Mouse (Mus musculus) midbrain, embryonic 11.5 days (tissue): ENCODE results near the gene Ccdc43. TPM values are rescaled to one million over a fixed set of nuclear protein-coding genes. Genes with fewer than 3 reads are reported as not detected.

Source experiments
- ATAC-seq: fragments of 200-750 bp; cut with Nextera tagmentation; 2 replicates; pipeline ENCODE4 v1.8.0; 2017; ENCODE audit warnings: moderate TSS enrichment, moderate library complexity; ENCODE audit not compliant: low FRiP score
- DNase-seq: peaks from one replicate; pipeline ENCODE4 v3.0.0; 2015; ENCODE audit warnings: low spot score; ENCODE audit errors: missing footprints
- H3K27ac ChIP-seq: fragments of 300-500 bp; sonication (generic); 2 replicates; pipeline ENCODE4 v1.5.1; 2014; ENCODE audit warnings: low read depth, low read length
- H3K27me3 ChIP-seq: fragments of 300-500 bp; sonication (generic); 2 replicates; pipeline ENCODE4 v1.6.1; 2014; ENCODE audit warnings: mild to moderate bottlenecking, low read length, moderate library complexity, mixed read lengths; ENCODE audit not compliant: control insufficient read depth, insufficient read depth
- H3K36me3 ChIP-seq: fragments of 300-500 bp; sonication (generic); 2 replicates; pipeline ENCODE4 v1.6.1; 2014; ENCODE audit warnings: mild to moderate bottlenecking, low read length, moderate library complexity, mixed read lengths; ENCODE audit not compliant: control insufficient read depth, insufficient read depth
- H3K4me1 ChIP-seq: fragments of 300-500 bp; sonication (generic); 2 replicates; pipeline ENCODE4 v1.6.1; 2014; ENCODE audit warnings: low read length; ENCODE audit not compliant: control insufficient read depth, insufficient read depth
- H3K4me2 ChIP-seq: fragments of 300-500 bp; sonication (generic); 2 replicates; pipeline ENCODE4 v1.6.1; 2014; ENCODE audit warnings: mild to moderate bottlenecking, moderate library complexity
- H3K4me3 ChIP-seq: fragments of 300-500 bp; sonication (generic); 2 replicates; pipeline ENCODE4 v1.5.1; 2014; ENCODE audit warnings: low read depth, low read length
- H3K9ac ChIP-seq: fragments of 300-500 bp; sonication (generic); 2 replicates; pipeline ENCODE4 v1.6.1; 2014; ENCODE audit warnings: low read length
- H3K9me3 ChIP-seq: fragments of 300-500 bp; sonication (generic); 2 replicates; pipeline ENCODE4 v1.6.1; 2016; ENCODE audit warnings: low read length; ENCODE audit not compliant: control insufficient read depth
- WGBS: fragments of 180-500 bp; shearing (Covaris S2); extraction: QIAGEN DNeasy Blood & Tissue Kit; methylation state at CpG from one replicate; pipeline ENCODE4 v1.1.7; 2014; 5-methylcytosine and 5-hydroxymethylcytosine counted together
- polyA plus RNA-seq: library from polyadenylated mRNA; unstranded; fragments of >200 nt; fragmentation: Nextera tagmentation; extraction: Ambion mirVana; gene quantifications from 2 replicates; pipeline ENCODE4 v1.2.1, GENCODE M21; 2014

Ccdc43 gene
- 62.1 and 67.1 TPM in 2 replicates for polyA plus RNA-seq

GRCm38 (mm10) chr11:102697338-102698017 is at the start of gene Ccdc43:
TSS of gene Ccdc43 (minus strand) at chr11:102697782.
- Histone ChIP-seq H3K27me3 (no peaks in the 10 kb centered on the region), H3K9me3 (no peaks in the 10 kb centered on the region), H3K36me3 (no peaks in the 10 kb centered on the region; the same call in 1 of the 2 replicates), H3K4me2 (peak within 1 kb of the TSS; percentile 59), H3K4me1 (peaks cover 8% of the 10 kb centered on the region), H3K9ac (peak within 1 kb of the TSS; percentile 73), H3K27ac (no peak within 1 kb of the TSS), H3K4me3 (peak within 1 kb of the TSS; percentile 53)
- peak; percentile 96 for ATAC-seq
- peak; percentile 100 for DNase-seq
- WGBS, result under 1% methylated on average over 49 of the region's 49 CpGs

GRCm38 (mm10) chr11:102744746-102745145 is 47.2 kb upstream of the Ccdc43 start:
- peak; percentile 47 for DNase-seq
- Histone ChIP-seq H3K4me3 (no peak overlapping the region), H3K36me3 (no peaks in the 10 kb centered on the region), H3K9ac (no peak overlapping the region), H3K9me3 (no peaks in the 10 kb centered on the region), H3K4me1 (peaks cover 7% of the 10 kb centered on the region), H3K27ac (no peak overlapping the region), H3K4me2 (no peak overlapping the region), H3K27me3 (peaks cover 3% of the 10 kb centered on the region)
- WGBS, result 87% methylated on average over 3 of the region's 3 CpGs
- ATAC-seq, result no peak

- peaks cover 15% of the 10 kb centered on the region for H3K4me1 ChIP-seq
- ATAC-seq (no peak), DNase-seq (no peak)
- H3K4me2 ChIP-seq, result no peak overlapping the region
- no peaks in the 10 kb centered on the region for H3K9me3 ChIP-seq
- 76% methylated on average over 5 of the region's 5 CpGs for WGBS
- no peak overlapping the region for H3K4me3 ChIP-seq
- no peak overlapping the region for H3K27ac ChIP-seq
- no peaks in the 10 kb centered on the region for H3K36me3 ChIP-seq
- H3K27me3 ChIP-seq, result peaks cover 3% of the 10 kb centered on the region
- no peak overlapping the region for H3K9ac ChIP-seq
These were observed 45.3 kb upstream of the Ccdc43 start for GRCm38 (mm10) chr11:102742843-102743242.

- peak; percentile 75 for DNase-seq
- no peak for ATAC-seq
- peaks cover 3% of the 10 kb centered on the region for H3K27me3 ChIP-seq
- no peak overlapping the region for H3K4me2 ChIP-seq
- H3K36me3 ChIP-seq, result no peaks in the 10 kb centered on the region
- 66% methylated on average over 7 of the region's 7 CpGs for WGBS
- no peak overlapping the region for H3K4me3 ChIP-seq
- H3K27ac ChIP-seq, result no peak overlapping the region
- no peaks in the 10 kb centered on the region for H3K9me3 ChIP-seq
- peaks cover 15% of the 10 kb centered on the region for H3K4me1 ChIP-seq
- H3K9ac ChIP-seq, result no peak overlapping the region
These were observed 44.5 kb upstream of the Ccdc43 start for GRCm38 (mm10) chr11:102742066-102742465.

- Histone ChIP-seq H3K27me3 (peaks cover 3% of the 10 kb centered on the region), H3K4me2 (0 out of 2 replicates have a peak overlapping the region, but pooled peaks have one; percentile 11), H3K4me3 (no peak overlapping the region), H3K9me3 (no peaks in the 10 kb centered on the region), H3K36me3 (no peaks in the 10 kb centered on the region), H3K4me1 (peaks cover 15% of the 10 kb centered on the region), H3K9ac (peak overlapping the region; percentile 3; the same call in 1 of the 2 replicates), H3K27ac (no peak overlapping the region)
- DNase-seq (peak; percentile 88), ATAC-seq (no peak)
- WGBS, result 12% methylated on average over 22 of the region's 22 CpGs
These were observed 43.8 kb upstream of the Ccdc43 start for GRCm38 (mm10) chr11:102741129-102741950.

GRCm38 (mm10) chr11:102740634-102741033 is 43.1 kb upstream of the Ccdc43 start:
- Histone ChIP-seq H3K9ac (no peak overlapping the region), H3K4me1 (peaks cover 15% of the 10 kb centered on the region), H3K36me3 (no peaks in the 10 kb centered on the region), H3K4me3 (no peak overlapping the region), H3K27ac (no peak overlapping the region), H3K9me3 (no peaks in the 10 kb centered on the region), H3K4me2 (no peak overlapping the region), H3K27me3 (peaks cover 3% of the 10 kb centered on the region)
- ATAC-seq (no peak), DNase-seq (peak; percentile 79)
- WGBS, result 49% methylated on average over 11 of the region's 11 CpGs

- peak; percentile 75 for ATAC-seq
- Histone ChIP-seq H3K9me3 (no peaks in the 10 kb centered on the region), H3K36me3 (no peaks in the 10 kb centered on the region), H3K9ac (peak overlapping the region; percentile 51), H3K4me2 (peak overlapping the region; percentile 67), H3K27ac (no peak overlapping the region), H3K4me1 (peaks cover 15% of the 10 kb centered on the region), H3K27me3 (peaks cover 3% of the 10 kb centered on the region), H3K4me3 (peak overlapping the region; percentile 27)
- DNase-seq, result peak; percentile 94
- 3% methylated on average over 20 of the region's 20 CpGs for WGBS
These were observed 41.8 kb upstream of the Ccdc43 start for GRCm38 (mm10) chr11:102739278-102739966.

GRCm38 (mm10) chr11:102738046-102738445 is 40.5 kb upstream of the Ccdc43 start:
- peaks cover 15% of the 10 kb centered on the region for H3K4me1 ChIP-seq
- H3K9ac ChIP-seq, result no peak overlapping the region
- ATAC-seq, result no peak
- H3K4me2 ChIP-seq, result no peak overlapping the region
- H3K27ac ChIP-seq, result no peak overlapping the region
- no peak for DNase-seq
- no peak overlapping the region for H3K4me3 ChIP-seq
- H3K36me3 ChIP-seq, result no peaks in the 10 kb centered on the region
- H3K27me3 ChIP-seq, result peaks cover 3% of the 10 kb centered on the region
- 80% methylated on average over 3 of the region's 3 CpGs for WGBS
- no peaks in the 10 kb centered on the region for H3K9me3 ChIP-seq
